Mouse (Mus musculus): ENCODE data around the gene Armc12.

Armc12 gene

GRCm38 (mm10) chr17:28588591-28588990 is 58.0 kb downstream of the Armc12 start:
- no peak for DNase-seq (ENCODE audit: low spot score in 2 of 2)
